Mouse (Mus musculus): Measurements from ENCODE around the gene Ica1l. TPM values are rescaled to one million over a fixed set of nuclear protein-coding genes. Genes with fewer than 3 reads are reported as not detected.

The Ica1l gene
- polyA plus RNA-seq, 1 experiment from 2014 or later: 11.4 TPM

DNA sequence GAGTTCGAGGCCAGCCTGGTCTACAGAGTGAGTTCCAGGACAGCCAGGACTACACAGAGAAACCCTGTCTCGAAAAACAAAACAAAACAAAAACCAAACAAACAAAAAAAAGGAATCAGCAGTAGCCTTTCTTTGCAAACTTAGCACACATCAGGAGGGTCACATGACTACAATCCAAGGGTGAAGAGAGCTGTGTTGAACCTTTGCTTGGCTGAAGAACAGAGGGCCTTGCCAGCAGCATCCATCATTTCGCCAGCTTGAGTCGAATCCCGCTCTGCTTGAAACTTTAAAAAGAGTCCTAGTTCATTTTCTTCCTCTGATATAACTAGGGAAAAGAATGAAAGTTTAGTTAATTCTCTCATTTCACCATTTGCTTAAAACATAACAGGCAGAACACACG lies 27.5 kb downstream of the Ica1l start:
- WGBS: 88% methylated on average over 6 of the region's 6 CpGs
- H3K4me2 ChIP-seq: no peak overlapping the region
- no peaks in the 10 kb centered on the region for H3K9me3 ChIP-seq (replicated peaks)
- no peaks in the 10 kb centered on the region for H3K4me1 ChIP-seq
- H3K9ac ChIP-seq: no peak overlapping the region
- H3K4me3 ChIP-seq: no peak overlapping the region
- H3K36me3 ChIP-seq (ENCODE audit: poor library complexity, severe bottlenecking): no peaks in the 10 kb centered on the region
- ATAC-seq: no peak
- no peaks in the 10 kb centered on the region for H3K27me3 ChIP-seq
- no peak overlapping the region for H3K27ac ChIP-seq

DNA sequence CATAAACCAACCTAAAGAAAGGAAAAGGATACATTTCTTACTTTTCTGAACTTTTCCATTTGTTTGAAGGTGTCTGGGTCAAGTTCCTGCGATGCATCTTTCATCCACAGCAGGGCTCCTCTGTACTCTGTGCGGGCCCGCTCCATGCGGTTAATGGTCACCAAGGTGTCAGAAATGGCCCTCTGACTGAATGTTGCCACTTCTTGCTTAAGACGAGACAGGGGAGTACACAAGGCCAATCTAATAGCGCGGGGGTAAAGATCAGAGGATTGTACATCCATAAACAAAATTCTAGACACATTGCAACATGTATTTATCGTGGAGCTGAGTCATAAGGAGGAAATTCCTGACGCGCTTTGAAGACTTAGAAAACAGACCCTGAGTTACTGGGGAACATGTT lies 29.2 kb downstream of the Ica1l start:
- H3K4me1 ChIP-seq: no peaks in the 10 kb centered on the region
- no peak overlapping the region for H3K9ac ChIP-seq
- H3K4me2 ChIP-seq: no peak overlapping the region
- WGBS: 93% methylated on average over 10 of the region's 10 CpGs
- H3K4me3 ChIP-seq: no peak overlapping the region
- H3K9me3 ChIP-seq (replicated peaks): no peaks in the 10 kb centered on the region
- no peaks in the 10 kb centered on the region for H3K27me3 ChIP-seq
- no peak overlapping the region for H3K27ac ChIP-seq
- no peaks in the 10 kb centered on the region for H3K36me3 ChIP-seq (ENCODE audit: poor library complexity, severe bottlenecking)
- no peak for ATAC-seq

DNA sequence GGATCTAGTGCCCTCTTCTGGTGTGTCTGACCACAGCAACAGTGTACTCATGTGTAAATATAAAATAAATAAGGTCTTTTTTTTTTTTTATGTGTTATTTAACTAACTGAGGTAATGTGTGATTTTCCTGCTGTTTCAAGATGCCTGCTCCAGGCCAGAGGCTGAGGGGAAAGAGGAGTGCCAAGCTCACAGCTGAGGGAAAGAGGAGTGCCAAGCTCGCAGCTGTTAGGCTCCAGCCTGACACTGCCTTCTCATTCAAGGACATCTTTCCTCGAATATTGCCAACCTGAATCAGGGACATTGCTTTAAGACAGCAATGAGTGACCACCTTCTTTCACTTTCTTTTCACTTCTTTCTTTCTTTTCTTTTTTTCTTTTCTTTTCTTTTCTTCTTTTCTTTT lies 34.2 kb downstream of the Ica1l start:
- H3K9ac ChIP-seq: no peak overlapping the region
- no peaks in the 10 kb centered on the region for H3K9me3 ChIP-seq (replicated peaks)
- no peak for ATAC-seq
- no peaks in the 10 kb centered on the region for H3K4me1 ChIP-seq
- no peaks in the 10 kb centered on the region for H3K36me3 ChIP-seq (ENCODE audit: poor library complexity, severe bottlenecking)
- 70% methylated on average over 2 of the region's 2 CpGs for WGBS
- no peaks in the 10 kb centered on the region for H3K27me3 ChIP-seq
- H3K27ac ChIP-seq: no peak overlapping the region
- H3K4me3 ChIP-seq: no peak overlapping the region
- H3K4me2 ChIP-seq: no peak overlapping the region

DNA sequence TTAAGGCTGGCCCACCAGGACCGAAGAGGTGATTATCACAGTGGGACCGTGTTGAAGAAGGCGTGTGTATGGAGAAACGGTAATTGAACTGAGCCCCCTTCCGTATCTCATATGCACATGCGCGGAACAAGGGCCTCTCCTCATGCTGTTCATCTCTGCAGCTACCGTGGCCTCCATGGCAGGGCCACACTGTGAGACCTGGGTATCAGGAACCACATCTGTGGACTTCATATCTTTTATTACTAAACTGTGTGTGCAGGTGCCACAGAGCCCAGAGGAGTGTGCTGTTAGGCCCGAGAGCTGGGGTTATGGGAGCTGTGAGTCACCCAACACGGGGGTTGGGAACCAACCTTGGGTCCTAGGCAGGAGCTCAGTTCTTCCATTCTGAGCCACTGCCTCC lies 35.6 kb downstream of the Ica1l start:
- Histone ChIP-seq H3K4me1 (no peaks in the 10 kb centered on the region), H3K9me3 (replicated peaks) (no peaks in the 10 kb centered on the region), H3K27ac (no peak overlapping the region), H3K36me3 (ENCODE audit: poor library complexity, severe bottlenecking) (no peaks in the 10 kb centered on the region), H3K4me3 (no peak overlapping the region), H3K27me3 (no peaks in the 10 kb centered on the region), H3K9ac (no peak overlapping the region), H3K4me2 (no peak overlapping the region)
- WGBS: 91% methylated on average over 10 of the region's 10 CpGs
- ATAC-seq: no peak

DNA sequence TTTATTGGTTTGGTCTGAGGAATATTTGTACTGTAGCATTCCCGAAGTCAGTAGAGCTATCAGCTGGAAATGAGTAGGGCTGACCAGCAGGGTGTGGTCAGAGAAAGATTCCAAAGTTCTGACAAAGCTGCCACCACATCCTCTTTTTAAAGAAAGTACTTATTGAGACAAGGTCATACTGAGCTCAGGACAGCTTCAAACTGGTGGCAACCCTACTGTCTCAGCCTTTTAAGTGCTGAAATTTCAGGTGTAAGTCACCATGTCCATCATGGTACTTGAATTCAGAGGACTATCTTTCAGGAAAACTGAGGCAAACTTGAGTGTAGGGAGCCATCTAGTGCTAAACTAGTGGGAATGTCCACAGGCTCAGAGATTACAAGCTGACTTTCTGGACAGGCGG lies 42.7 kb downstream of the Ica1l start:
- Histone ChIP-seq H3K4me3 (no peak overlapping the region), H3K36me3 (ENCODE audit: poor library complexity, severe bottlenecking) (no peaks in the 10 kb centered on the region), H3K4me2 (no peak overlapping the region), H3K9ac (no peak overlapping the region), H3K4me1 (no peaks in the 10 kb centered on the region), H3K9me3 (replicated peaks) (no peaks in the 10 kb centered on the region), H3K27me3 (no peaks in the 10 kb centered on the region), H3K27ac (no peak overlapping the region)
- WGBS: 67% methylated on average over 2 of the region's 2 CpGs
- no peak for ATAC-seq

DNA sequence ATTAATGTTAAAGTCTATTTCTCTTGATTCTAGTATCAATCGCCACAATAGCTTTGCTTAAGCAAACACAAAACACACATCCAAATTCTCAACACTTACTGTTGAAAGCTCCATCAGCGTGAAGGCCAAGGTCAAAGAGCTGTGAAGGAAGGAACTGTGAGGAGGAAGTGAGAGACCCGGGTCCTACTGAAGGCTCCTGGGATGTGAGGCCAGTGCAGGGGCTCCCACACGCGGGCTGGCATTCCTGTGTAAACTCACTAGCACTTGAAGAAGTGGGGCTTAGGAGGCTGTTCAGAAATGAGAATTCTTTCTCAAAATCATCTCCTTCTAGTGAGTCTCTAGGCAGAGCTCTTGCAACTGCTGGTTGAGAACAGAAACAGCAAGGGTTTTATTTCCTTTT lies 45.6 kb downstream of the Ica1l start:
- Histone ChIP-seq H3K27me3 (no peaks in the 10 kb centered on the region), H3K4me3 (no peak overlapping the region), H3K4me1 (no peaks in the 10 kb centered on the region), H3K36me3 (ENCODE audit: poor library complexity, severe bottlenecking) (0 out of 2 replicates have a peak, but pooled peaks cover 2% of the 10 kb centered on the region), H3K9me3 (replicated peaks) (no peaks in the 10 kb centered on the region), H3K9ac (no peak overlapping the region), H3K27ac (no peak overlapping the region), H3K4me2 (no peak overlapping the region)
- no peak for ATAC-seq
- WGBS: 83% methylated on average over 5 of the region's 5 CpGs

DNA sequence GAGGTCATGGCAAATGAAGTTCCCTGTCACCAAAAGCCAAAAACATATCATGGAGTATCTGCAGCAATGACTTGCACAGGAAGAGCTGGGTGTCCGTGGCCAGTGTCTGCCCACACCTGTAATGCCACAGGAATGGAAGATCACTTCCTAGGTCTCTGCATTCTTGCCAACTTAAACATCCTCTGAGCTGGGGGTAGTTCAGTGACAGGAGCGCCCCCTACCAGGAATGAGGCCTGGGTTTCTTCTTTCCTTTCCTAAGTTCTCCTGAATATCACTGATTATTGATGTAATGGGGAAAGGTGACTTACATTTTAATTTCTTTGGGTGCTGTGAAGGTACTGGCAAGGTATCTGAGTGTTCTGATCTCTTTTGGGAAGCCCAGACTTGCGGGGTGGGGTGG lies 47.3 kb downstream of the Ica1l start:
- Histone ChIP-seq H3K27ac (no peak overlapping the region), H3K36me3 (ENCODE audit: poor library complexity, severe bottlenecking) (peaks cover 13% of the 10 kb centered on the region; the same call in 1 of the 2 replicates), H3K4me1 (no peaks in the 10 kb centered on the region), H3K4me3 (no peak overlapping the region), H3K9me3 (replicated peaks) (no peaks in the 10 kb centered on the region), H3K4me2 (no peak overlapping the region), H3K27me3 (no peaks in the 10 kb centered on the region), H3K9ac (no peak overlapping the region)
- ATAC-seq: no peak
- 46% methylated on average over 3 of the region's 3 CpGs for WGBS

DNA sequence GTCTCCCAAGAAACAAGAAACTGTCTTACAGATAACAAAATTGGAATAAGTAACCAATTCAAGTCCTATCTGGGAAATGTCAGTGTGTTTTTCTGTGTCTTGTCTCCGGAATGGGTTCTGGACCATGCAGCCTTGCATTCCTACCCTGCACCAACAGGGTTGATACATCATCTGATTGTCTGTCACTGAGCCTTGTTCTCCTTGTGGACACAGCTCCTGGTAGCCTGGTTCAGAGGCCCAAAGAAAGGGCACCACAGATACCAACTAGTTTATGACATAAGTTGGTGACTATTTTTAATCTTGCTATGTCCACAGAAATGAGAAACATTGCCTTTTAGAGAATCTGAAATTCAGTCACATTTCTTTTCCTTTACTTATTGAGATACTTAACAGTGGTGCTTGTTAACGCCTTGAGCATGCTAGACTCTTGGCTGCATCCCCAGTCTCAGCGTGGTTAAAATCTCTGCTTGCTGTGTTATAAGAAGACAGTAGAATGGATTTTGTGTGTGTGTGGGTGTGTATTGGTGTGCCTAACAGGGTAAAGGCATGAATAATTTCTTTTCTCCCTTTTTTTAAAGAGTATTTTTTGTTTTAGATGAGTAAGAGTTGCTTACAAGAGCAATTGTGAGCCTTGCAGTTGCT lies 55.5 kb downstream of the Ica1l start:
- peaks cover 43% of the 10 kb centered on the region for H3K36me3 ChIP-seq (ENCODE audit: poor library complexity, severe bottlenecking)
- no peak overlapping the region for H3K9ac ChIP-seq
- no peak for ATAC-seq
- WGBS: 93% methylated on average over 3 of the region's 3 CpGs
- no peaks in the 10 kb centered on the region for H3K4me1 ChIP-seq
- no peak overlapping the region for H3K4me2 ChIP-seq
- H3K4me3 ChIP-seq: no peak overlapping the region
- H3K27ac ChIP-seq: no peak overlapping the region
- no peaks in the 10 kb centered on the region for H3K27me3 ChIP-seq
- H3K9me3 ChIP-seq (replicated peaks): no peaks in the 10 kb centered on the region

DNA sequence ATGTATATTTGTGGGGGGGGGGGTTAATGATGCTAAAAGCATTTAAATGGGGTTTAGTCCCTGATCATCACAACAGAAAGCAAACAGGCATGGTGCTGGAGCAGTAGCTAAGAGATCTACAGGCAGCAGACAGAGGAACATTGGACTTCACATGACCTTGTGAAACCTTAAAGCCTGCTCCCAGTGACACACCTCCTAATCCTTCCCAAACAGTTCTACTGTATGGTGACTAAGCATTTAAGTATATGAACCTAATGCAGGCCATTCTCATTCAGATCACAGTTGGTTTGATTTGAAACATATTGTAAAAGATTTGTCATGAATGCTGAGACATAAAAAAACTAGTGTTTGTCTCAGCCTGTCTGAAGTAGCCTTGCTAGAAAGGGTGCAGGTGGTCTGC lies 56.4 kb downstream of the Ica1l start:
- Histone ChIP-seq H3K27ac (no peak overlapping the region), H3K4me3 (no peak overlapping the region), H3K4me1 (no peaks in the 10 kb centered on the region), H3K9ac (no peak overlapping the region), H3K27me3 (no peaks in the 10 kb centered on the region), H3K36me3 (ENCODE audit: poor library complexity, severe bottlenecking) (peaks cover 43% of the 10 kb centered on the region), H3K9me3 (replicated peaks) (no peaks in the 10 kb centered on the region), H3K4me2 (no peak overlapping the region)
- ATAC-seq: no peak

DNA sequence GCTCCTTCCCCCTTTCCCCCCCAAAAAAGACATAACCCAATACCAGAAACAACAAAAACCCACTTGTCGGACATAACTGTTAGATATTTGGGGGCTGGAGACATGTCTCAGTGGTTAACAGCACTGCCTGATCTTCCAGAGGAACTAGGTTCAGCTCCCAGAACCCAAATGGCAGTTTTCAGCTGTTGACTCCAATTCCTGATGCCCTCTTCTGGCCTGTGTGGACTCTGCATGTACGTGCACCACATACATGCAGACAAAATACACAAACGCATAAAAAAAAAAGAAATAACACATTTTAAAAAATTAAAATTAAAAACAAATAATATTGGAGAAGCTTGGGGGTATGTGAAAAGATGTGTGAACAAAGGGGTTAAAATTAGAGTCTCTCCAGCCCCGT lies 75.7 kb downstream of the Ica1l start:
- Histone ChIP-seq H3K4me2 (no peak overlapping the region), H3K9me3 (replicated peaks) (no peaks in the 10 kb centered on the region; the same call in 1 of the 2 replicates), H3K27ac (no peak overlapping the region), H3K4me1 (no peaks in the 10 kb centered on the region), H3K4me3 (no peak overlapping the region), H3K36me3 (ENCODE audit: poor library complexity, severe bottlenecking) (peaks cover 48% of the 10 kb centered on the region), H3K27me3 (no peaks in the 10 kb centered on the region), H3K9ac (no peak overlapping the region)
- WGBS: 93% methylated on average over 4 of the region's 4 CpGs
- no peak for ATAC-seq

DNA sequence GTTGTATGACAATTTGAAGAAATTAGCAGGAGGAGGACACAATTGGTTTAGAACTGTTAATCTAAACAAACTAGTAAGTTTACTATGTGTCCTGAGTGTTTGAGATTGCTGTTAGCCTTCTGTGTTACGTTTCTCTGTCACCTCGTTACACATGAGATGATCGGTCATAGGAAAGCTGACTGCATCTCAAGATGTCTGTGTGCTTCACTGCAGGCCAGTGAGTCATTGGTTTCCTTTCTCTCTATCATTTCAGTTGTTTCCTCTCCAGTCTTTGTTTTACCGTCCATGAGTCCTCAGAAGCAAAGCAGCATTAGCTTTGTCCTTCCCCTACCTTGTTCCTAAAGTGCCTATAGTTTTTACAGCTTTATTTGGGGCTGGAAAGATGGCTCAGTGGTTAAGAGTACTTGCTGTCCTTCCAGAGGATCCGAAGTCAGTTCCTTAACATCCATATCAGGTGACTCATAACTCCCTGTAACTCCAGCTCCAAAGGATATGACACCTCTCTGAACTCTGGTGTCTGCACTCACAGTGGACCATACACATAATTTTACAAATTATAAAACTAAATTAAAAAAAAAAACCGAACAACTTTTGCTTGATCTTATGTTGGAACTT lies 76.7 kb downstream of the Ica1l start:
- Histone ChIP-seq H3K9ac (no peak overlapping the region), H3K4me3 (no peak overlapping the region), H3K36me3 (ENCODE audit: poor library complexity, severe bottlenecking) (peaks cover 48% of the 10 kb centered on the region), H3K27ac (peak overlapping the region; percentile 40), H3K4me2 (no peak overlapping the region), H3K4me1 (no peaks in the 10 kb centered on the region), H3K9me3 (replicated peaks) (no peaks in the 10 kb centered on the region; the same call in 1 of the 2 replicates), H3K27me3 (no peaks in the 10 kb centered on the region)
- ATAC-seq: no peak
- 85% methylated on average over 6 of the region's 6 CpGs for WGBS

DNA sequence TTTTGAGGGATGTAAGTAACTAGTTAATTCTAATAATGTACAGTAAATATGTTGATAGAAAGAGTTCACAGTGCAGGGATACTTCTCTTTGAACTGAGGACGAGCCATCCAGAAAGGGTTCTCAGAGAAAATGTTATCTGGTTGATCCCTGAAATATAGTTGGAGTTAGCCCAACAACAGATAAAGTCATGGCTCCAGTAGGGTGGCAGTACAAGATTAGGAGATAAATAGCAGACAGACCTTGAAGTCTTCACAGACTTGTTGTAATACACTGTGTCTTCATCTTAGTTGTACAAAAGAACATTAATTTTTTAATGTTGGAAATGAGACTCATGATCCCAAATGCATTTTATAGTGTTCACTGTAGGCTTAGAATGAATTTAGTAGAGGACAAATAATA lies 83.0 kb downstream of the Ica1l start:
- WGBS: 95% methylated on average over 1 of the region's 1 CpGs
- ATAC-seq: no peak
- H3K36me3 ChIP-seq (ENCODE audit: poor library complexity, severe bottlenecking): peaks cover 44% of the 10 kb centered on the region
- no peaks in the 10 kb centered on the region for H3K4me1 ChIP-seq
- no peaks in the 10 kb centered on the region for H3K27me3 ChIP-seq
- H3K9ac ChIP-seq: no peak overlapping the region
- H3K27ac ChIP-seq: no peak overlapping the region
- no peak overlapping the region for H3K4me3 ChIP-seq
- H3K9me3 ChIP-seq (replicated peaks): no peaks in the 10 kb centered on the region; the same call in 1 of the 2 replicates
- H3K4me2 ChIP-seq: no peak overlapping the region

DNA sequence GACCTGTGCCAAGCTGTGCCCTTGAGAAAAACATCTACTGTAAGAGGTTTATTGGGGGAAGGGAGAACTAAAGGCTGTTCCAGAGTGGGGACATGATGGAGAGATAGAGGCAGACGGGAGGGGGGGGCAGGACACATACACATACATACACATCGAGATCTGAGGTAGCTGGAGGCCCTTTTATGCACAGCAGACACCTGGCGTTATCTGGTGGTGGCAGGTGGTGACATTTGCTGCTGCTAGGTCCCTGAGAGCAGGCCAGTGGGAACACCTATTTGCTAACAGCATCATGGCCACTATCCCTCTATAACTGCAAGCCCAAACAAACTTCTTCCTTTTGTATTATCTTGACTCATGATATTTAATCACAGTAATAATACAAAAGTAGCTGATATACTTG lies 85.8 kb downstream of the Ica1l start:
- H3K4me2 ChIP-seq: no peak overlapping the region
- peaks cover 27% of the 10 kb centered on the region for H3K36me3 ChIP-seq (ENCODE audit: poor library complexity, severe bottlenecking)
- no peak for ATAC-seq
- no peak overlapping the region for H3K27ac ChIP-seq
- no peaks in the 10 kb centered on the region for H3K27me3 ChIP-seq
- WGBS: 89% methylated on average over 3 of the region's 3 CpGs
- no peaks in the 10 kb centered on the region for H3K9me3 ChIP-seq (replicated peaks)
- no peaks in the 10 kb centered on the region for H3K4me1 ChIP-seq
- no peak overlapping the region for H3K4me3 ChIP-seq
- no peak overlapping the region for H3K9ac ChIP-seq
